Mouse (Mus musculus) bone marrow macrophage, adult 2 months (primary cell): ENCODE results near the gene Lgi4.

Experiments used
- CTCF ChIP-seq: IDR thresholded peaks from 2 replicates; pipeline ENCODE4 v1.5.1; 2012; ENCODE audit warnings: low read depth, mild to moderate bottlenecking, low read length, moderate library complexity
- POLR2A ChIP-seq: IDR thresholded peaks from 2 replicates; pipeline ENCODE4 v1.6.1; 2012; ENCODE audit warnings: mild to moderate bottlenecking, low read depth, low read length, borderline replicate concordance

- TF ChIP-seq CTCF (no peak), POLR2A (no peak)
Measured at GRCm38 (mm10) chr7:31112036-31112435, 52.9 kb downstream of the Lgi4 start.
